Mouse (Mus musculus): Measurements from ENCODE around the gene Krtap3-1.
"Not testable (repeated sequence)": the region's sequence is repeated elsewhere in the genome, so short reads cannot be mapped to it uniquely, and the experiment has no call there.

- not testable (repeated sequence) for TF ChIP-seq CTCF (IDR thresholded peaks at IDR 0.05; ENCODE audit: borderline replicate concordance, insufficient read depth, low read length); POLR2A (IDR thresholded peaks at IDR 0.05; ENCODE audit: low read depth, low read length)
These were observed 36.8 kb upstream of the Krtap3-1 start, which contains the start of gene Gm11938 for GRCm38 (mm10) chr11:99603208-99603607.
